Mouse (Mus musculus) hindbrain, embryonic 12.5 days (tissue): ENCODE measurements around the gene Kat7. TPM values are rescaled to one million over a fixed set of nuclear protein-coding genes. Genes with fewer than 3 reads are reported as not detected.

ENCODE experiments used
- ATAC-seq: fragments of 200-750 bp; cut with Nextera tagmentation; 2 replicates; pipeline ENCODE4 v1.8.0; 2017; ENCODE audit warnings: moderate TSS enrichment; ENCODE audit not compliant: low FRiP score
- H3K27ac ChIP-seq: fragments of 300-500 bp; sonication (generic); 2 replicates; pipeline ENCODE4 v1.5.1; 2016; ENCODE audit warnings: mild to moderate bottlenecking
- H3K27me3 ChIP-seq: fragments of 300-500 bp; sonication (generic); 2 replicates; pipeline ENCODE4 v1.6.1; 2016; ENCODE audit warnings: mild to moderate bottlenecking
- H3K36me3 ChIP-seq: fragments of 300-500 bp; sonication (generic); 2 replicates; pipeline ENCODE4 v1.6.1; 2016; ENCODE audit warnings: mild to moderate bottlenecking
- H3K4me1 ChIP-seq: fragments of 300-500 bp; sonication (generic); 2 replicates; pipeline ENCODE4 v1.6.1; 2016
- H3K4me2 ChIP-seq: fragments of 300-500 bp; sonication (generic); replicated peaks from 2 replicates; pipeline ENCODE4 v1.6.1; 2016; ENCODE audit warnings: mild to moderate bottlenecking
- H3K4me3 ChIP-seq: fragments of 300-500 bp; sonication (generic); 2 replicates; pipeline ENCODE4 v1.5.1; 2016; ENCODE audit warnings: mild to moderate bottlenecking
- H3K9ac ChIP-seq: fragments of 300-500 bp; sonication (generic); 2 replicates; pipeline ENCODE4 v1.6.1; 2016; ENCODE audit warnings: mild to moderate bottlenecking, moderate library complexity
- H3K9me3 ChIP-seq: fragments of 300-500 bp; sonication (generic); replicated peaks from 2 replicates; pipeline ENCODE4 v1.6.1; 2016; ENCODE audit warnings: mild to moderate bottlenecking
- WGBS: fragments of 180-500 bp; shearing (Covaris S2); methylation state at CpG from one replicate; pipeline ENCODE4 v1.1.7; 2016; 5-methylcytosine and 5-hydroxymethylcytosine counted together
- polyA plus RNA-seq: library from polyadenylated mRNA; unstranded; fragments of >200 nt; fragmentation: Nextera tagmentation; extraction: Ambion mirVana; gene quantifications from 2 replicates; pipeline ENCODE4 v1.2.1, GENCODE M21; 2016

Gene Kat7
- polyA plus RNA-seq, 1 experiment from 2014 or later: 71.8 TPM

DNA sequence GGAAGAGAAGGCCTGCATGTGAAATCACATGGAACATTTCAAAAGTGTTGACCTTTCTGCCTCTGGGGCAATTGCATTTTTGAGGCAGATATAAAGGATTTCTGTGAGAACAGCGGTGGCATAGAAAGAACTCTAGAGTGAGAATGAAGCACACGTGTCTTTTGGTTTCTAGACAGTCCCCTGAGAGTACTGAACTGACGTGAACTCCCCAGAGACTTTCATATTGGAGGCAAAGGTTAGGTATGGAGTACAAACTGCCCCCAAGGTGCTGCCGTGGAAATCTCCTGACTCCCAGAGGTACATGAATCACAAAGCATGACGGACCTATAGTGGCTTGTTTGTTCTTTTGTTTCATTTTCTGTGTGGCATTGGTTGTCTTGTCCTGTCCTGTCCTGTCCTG is 18.6 kb upstream of the Kat7 start:
- Histone ChIP-seq H3K4me3 (no peak overlapping the region), H3K27ac (no peak overlapping the region), H3K9me3 (no peaks in the 10 kb centered on the region), H3K9ac (no peak overlapping the region), H3K4me2 (no peak overlapping the region), H3K4me1 (peaks cover 4% of the 10 kb centered on the region), H3K27me3 (no peaks in the 10 kb centered on the region; the same call in 1 of the 2 replicates), H3K36me3 (no peaks in the 10 kb centered on the region)
- 66% methylated on average over 5 of the region's 5 CpGs for WGBS
- no peak for ATAC-seq

DNA sequence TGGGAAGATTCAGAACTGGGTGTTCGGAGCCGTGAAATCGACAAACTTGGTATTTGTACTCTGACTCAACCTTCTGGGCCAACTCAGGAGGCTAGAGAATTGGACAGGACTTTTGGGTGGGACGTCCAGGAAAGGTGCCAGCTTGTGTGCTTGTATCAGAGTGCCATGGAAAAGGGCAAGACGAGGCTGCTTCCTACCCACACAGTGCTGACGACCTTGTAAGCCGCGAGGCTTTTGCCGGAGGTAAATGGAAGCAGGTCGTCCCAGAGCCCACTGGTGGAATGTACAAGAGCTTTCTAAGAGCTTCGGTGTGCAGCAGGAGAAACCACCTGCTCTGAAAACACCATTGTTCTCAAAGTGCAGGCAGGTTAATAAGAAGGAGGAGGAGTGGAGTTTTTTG is 16.2 kb upstream of the Kat7 start:
- Histone ChIP-seq H3K36me3 (no peaks in the 10 kb centered on the region), H3K4me3 (no peak overlapping the region), H3K9ac (no peak overlapping the region), H3K9me3 (no peaks in the 10 kb centered on the region), H3K4me2 (no peak overlapping the region), H3K27ac (no peak overlapping the region), H3K4me1 (peaks cover 4% of the 10 kb centered on the region), H3K27me3 (no peaks in the 10 kb centered on the region; the same call in 1 of the 2 replicates)
- ATAC-seq: no peak
- 83% methylated on average over 11 of the region's 11 CpGs for WGBS

DNA sequence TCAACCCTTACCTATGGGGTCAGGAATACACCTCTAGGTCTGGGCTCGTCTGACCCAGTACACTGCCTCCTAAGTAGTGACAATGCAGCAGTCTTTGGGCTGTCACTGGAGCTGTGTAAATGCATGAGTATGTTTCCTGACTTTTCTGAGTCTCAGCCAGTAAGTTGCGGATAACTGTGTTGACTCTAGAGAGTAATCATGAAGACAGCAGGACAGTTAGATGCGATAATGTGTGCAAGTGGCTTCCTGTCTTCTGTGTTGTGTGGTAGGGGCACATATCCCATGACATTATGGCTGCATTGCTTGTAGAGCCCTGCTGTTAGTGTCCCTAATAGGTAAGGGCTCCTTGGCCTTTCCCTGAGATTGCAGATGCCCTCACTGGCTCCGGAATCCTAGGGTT is 15.8 kb upstream of the Kat7 start:
- ATAC-seq: no peak
- Histone ChIP-seq H3K9ac (no peak overlapping the region), H3K27ac (no peak overlapping the region), H3K27me3 (no peaks in the 10 kb centered on the region; the same call in 1 of the 2 replicates), H3K4me2 (no peak overlapping the region), H3K36me3 (no peaks in the 10 kb centered on the region), H3K4me3 (no peak overlapping the region), H3K9me3 (no peaks in the 10 kb centered on the region), H3K4me1 (peaks cover 4% of the 10 kb centered on the region)
- 92% methylated on average over 4 of the region's 4 CpGs for WGBS

DNA sequence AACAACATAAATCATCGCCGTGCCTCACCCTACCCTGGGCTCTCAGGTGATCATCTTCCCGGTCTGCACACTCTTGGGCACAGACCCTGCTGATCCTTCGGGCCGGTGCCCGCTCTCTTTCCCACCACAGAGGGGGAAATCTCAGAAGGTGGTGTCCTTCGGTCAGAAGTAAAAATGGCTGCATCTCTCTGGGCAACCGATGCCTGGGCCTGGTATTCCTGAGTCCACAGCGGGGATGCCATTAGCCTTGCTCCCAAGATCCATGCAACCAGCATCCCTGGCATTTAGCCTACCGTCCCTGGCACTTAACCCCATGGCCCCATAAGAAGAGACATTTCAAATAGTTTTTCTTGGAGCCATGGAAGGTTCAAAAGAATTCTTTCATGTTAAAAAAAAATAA is 14.1 kb upstream of the Kat7 start:
- H3K36me3 ChIP-seq: no peaks in the 10 kb centered on the region
- H3K27ac ChIP-seq: no peak overlapping the region
- peaks cover 4% of the 10 kb centered on the region for H3K4me1 ChIP-seq
- no peak overlapping the region for H3K4me2 ChIP-seq
- no peaks in the 10 kb centered on the region for H3K9me3 ChIP-seq
- H3K27me3 ChIP-seq: no peaks in the 10 kb centered on the region; the same call in 1 of the 2 replicates
- H3K4me3 ChIP-seq: no peak overlapping the region
- no peak overlapping the region for H3K9ac ChIP-seq
- no peak for ATAC-seq
- 52% methylated on average over 10 of the region's 10 CpGs for WGBS

DNA sequence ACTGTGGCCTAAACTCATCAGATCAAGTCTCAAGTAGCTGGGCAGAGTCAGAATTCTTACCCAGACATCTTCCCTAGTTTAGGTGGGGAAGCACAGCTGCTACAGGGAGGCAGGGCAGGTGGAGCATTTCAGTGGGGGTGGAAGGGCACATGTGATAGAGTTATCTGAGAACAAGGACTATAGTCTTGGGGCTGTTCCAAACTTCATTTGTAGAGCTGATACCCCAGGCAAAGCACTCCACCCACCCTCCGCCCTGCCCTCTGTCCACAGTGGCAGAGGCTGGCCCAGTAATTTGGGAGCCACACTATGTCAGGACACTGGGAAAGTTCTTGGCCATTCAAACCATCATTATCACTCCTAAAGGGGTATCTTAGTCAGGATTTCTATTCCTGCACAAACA is 10.0 kb upstream of the Kat7 start:
- ATAC-seq: no peak
- no peak overlapping the region for H3K27ac ChIP-seq
- no peaks in the 10 kb centered on the region for H3K9me3 ChIP-seq
- H3K4me2 ChIP-seq: no peak overlapping the region
- no peak overlapping the region for H3K4me3 ChIP-seq
- H3K36me3 ChIP-seq: no peaks in the 10 kb centered on the region
- peaks cover 4% of the 10 kb centered on the region for H3K4me1 ChIP-seq
- no peaks in the 10 kb centered on the region for H3K27me3 ChIP-seq
- no peak overlapping the region for H3K9ac ChIP-seq
- WGBS: 89% methylated on average over 1 of the region's 1 CpGs

DNA sequence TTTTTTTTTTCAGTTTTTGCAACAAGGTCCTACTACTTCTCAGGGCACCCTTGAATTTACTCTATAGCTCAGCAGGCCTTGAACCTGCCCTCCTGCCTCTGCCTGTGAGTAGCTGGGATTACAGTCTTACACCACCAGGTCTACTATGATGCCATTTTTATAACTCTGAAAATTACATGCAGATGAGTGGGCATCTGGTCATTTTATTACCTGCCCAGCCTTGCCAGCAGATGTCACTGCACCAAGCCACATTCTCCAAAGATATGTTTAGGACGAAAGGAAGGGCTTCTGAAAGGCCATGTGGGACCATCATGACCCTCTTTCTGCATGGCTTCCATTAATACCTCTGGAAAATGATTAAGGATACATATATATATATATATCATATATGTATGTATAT is 9.5 kb upstream of the Kat7 start:
- no peak overlapping the region for H3K27ac ChIP-seq
- WGBS: 44% methylated on average over 1 of the region's 1 CpGs
- no peaks in the 10 kb centered on the region for H3K36me3 ChIP-seq
- H3K4me3 ChIP-seq: no peak overlapping the region
- no peak for ATAC-seq
- peaks cover 4% of the 10 kb centered on the region for H3K4me1 ChIP-seq
- H3K9ac ChIP-seq: no peak overlapping the region
- H3K4me2 ChIP-seq: no peak overlapping the region
- no peaks in the 10 kb centered on the region for H3K9me3 ChIP-seq
- no peaks in the 10 kb centered on the region for H3K27me3 ChIP-seq

DNA sequence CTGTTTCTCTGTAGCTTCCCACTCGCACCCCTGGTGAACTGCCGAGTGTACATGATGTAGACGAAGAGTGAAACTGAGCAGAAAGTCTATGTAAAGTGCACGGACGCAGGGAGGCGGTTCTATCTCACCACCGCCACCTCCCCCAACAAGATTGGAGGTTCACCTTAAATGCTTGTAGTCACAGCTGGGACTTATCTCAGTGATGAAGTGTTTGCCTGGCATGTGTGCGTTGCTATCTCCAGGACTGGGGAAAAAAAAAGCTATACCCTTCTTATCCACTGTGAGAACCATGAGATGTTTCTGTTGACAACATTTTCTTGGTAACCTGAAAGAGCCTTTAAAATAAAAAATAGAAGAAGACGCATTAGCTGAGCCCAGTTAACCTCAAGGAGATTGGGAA is 8.1 kb upstream of the Kat7 start:
- H3K27ac ChIP-seq: no peak overlapping the region
- no peak for ATAC-seq
- no peaks in the 10 kb centered on the region for H3K4me1 ChIP-seq
- H3K9me3 ChIP-seq: no peaks in the 10 kb centered on the region
- no peaks in the 10 kb centered on the region for H3K27me3 ChIP-seq
- H3K36me3 ChIP-seq: no peaks in the 10 kb centered on the region
- H3K4me3 ChIP-seq: no peak overlapping the region
- no peak overlapping the region for H3K4me2 ChIP-seq
- WGBS: 92% methylated on average over 9 of the region's 9 CpGs
- H3K9ac ChIP-seq: no peak overlapping the region

DNA sequence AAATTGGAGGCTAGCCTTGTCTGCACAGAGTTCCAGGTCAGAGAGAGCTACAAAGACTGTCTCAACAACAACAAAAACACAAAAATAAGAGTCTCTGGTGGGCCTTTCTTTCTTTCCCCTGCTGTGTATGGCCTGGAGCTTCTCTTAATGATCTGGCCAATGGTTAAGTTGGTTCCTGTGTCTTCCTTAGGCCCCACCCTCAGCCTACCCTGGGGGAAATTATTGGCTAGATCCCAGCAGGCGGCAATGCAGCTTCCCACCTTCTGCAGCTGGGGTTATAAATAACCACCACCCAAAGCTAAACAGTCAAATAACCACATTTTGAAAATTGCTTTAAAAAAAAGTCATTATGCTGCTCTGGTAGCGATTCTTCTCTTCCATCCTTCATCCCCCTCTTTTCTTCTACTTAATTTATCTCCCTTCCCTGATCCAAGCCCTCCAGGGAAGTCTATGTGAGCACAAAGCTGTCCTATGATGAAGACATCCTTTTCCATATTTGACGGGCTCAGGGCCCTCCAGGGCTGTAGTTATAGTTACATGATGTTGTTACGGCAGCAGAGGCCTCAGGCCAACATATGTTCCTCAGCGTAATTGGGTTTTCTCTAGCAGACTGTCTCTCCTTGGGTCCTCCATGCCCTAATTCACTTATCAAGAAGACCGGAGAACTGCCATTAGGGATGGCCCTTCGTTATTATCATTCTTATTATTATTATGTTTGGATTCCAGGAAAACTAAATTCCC is 5.3 kb upstream of the Kat7 start:
- WGBS: 79% methylated on average over 7 of the region's 7 CpGs
- H3K27ac ChIP-seq: no peak overlapping the region
- no peaks in the 10 kb centered on the region for H3K9me3 ChIP-seq
- no peaks in the 10 kb centered on the region for H3K27me3 ChIP-seq
- no peaks in the 10 kb centered on the region for H3K36me3 ChIP-seq
- H3K4me2 ChIP-seq: no peak overlapping the region
- ATAC-seq: no peak
- no peak overlapping the region for H3K9ac ChIP-seq
- peaks cover 9% of the 10 kb centered on the region for H3K4me1 ChIP-seq
- H3K4me3 ChIP-seq: no peak overlapping the region

DNA sequence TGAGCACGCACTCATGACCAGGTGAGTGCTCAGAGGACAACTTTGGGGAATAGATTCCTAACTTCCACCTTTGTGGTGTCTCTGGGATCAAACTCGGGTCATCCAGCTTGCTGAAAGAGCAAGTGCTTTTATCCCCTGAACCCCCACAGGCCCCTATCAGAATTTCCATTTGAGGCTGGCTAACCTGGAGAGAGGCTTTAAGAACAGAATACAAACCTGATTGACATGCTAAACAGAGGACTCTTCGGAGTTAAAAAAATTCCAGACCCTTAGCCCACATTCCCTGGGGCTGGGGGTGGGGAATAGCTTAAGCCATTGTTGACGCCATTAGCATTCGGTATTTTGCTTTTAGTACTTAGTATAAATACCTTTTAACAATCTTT is 1.4 kb upstream of the Kat7 start:
- Histone ChIP-seq H3K9ac (no peak overlapping the region), H3K36me3 (no peaks in the 10 kb centered on the region), H3K4me1 (peaks cover 21% of the 10 kb centered on the region), H3K27ac (no peak overlapping the region), H3K4me3 (peak overlapping the region; percentile 79; the same call in 1 of the 2 replicates), H3K9me3 (no peaks in the 10 kb centered on the region), H3K4me2 (peak overlapping the region; percentile 76), H3K27me3 (no peaks in the 10 kb centered on the region)
- WGBS: 23% methylated on average over 5 of the region's 5 CpGs
- ATAC-seq: no peak

DNA sequence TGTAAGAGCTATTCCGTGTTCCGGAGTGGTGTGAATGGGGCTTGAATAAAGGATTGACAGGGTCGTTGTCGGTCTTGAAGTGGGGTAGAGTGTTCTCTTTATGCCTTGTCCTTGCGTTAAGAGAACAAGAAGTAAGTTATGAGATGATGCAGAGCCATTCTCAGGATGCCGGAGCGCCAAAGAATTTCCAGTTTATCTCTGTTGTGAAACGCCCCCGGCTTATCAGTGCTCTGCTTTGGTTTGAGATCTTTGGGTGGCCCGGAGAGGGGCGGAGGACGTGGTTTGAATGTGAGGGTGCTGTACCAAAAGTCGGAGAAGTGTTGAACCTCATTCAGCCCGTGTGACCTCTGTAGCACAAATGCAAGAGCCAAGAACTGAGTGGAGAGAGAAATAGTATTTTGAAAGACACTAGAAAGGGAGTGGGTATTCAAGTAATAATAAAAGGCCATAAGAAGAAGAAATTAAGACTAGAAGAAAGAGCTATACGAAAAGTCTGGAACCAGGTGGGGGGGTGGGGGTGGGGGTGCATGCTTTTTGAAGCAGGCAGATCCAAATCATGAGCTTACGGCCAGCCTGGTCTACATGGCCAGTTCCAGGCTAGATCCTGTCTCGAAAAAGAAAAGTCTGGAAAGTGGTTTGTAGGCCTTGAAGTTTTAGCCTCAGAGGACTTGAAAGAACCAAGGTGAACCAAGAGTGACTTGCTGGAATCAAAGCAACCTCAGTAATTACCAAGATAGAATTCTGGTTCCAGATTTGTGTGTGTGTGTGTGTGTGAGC is 790 bp upstream of the Kat7 start:
- H3K9ac ChIP-seq: peak overlapping the region; percentile 64
- H3K9me3 ChIP-seq: no peaks in the 10 kb centered on the region
- 4% methylated on average over 17 of the region's 17 CpGs for WGBS
- H3K4me2 ChIP-seq: peak overlapping the region; percentile 76
- peaks cover 4% of the 10 kb centered on the region; the same call in 1 of the 2 replicates for H3K36me3 ChIP-seq
- ATAC-seq: peak; percentile 7
- H3K4me1 ChIP-seq: peaks cover 21% of the 10 kb centered on the region
- no peaks in the 10 kb centered on the region for H3K27me3 ChIP-seq
- H3K4me3 ChIP-seq: peak overlapping the region; percentile 79
- H3K27ac ChIP-seq: peak overlapping the region; percentile 70; the same call in 1 of the 2 replicates

DNA sequence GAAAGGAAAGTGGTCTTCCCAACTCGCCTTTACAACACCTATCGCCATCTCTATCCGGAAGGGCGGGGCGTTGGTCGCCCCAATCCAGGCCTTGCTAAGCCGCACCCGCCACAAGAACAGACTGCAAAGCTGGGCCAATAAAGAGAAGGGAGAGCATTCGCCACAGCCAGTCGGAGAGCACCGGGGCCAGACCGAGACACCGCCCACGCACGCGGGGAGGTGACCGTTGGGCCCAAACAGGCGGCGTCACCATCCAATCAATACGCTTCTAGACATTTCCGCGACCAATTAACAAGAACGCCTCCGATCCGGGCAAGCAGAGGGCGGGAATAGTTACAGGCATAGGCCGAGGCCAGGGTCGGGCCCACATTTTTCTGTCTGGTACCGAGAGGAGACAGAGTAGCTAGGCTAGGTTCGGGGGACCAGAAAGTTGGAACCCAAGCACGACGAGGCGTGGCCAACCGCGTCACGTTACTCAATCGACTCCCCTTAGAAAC is 488 bp downstream of the Kat7 start:
- Histone ChIP-seq H3K4me3 (peak overlapping the region; percentile 79), H3K36me3 (peaks cover 11% of the 10 kb centered on the region; the same call in 1 of the 2 replicates), H3K9me3 (no peaks in the 10 kb centered on the region), H3K4me1 (peaks cover 21% of the 10 kb centered on the region), H3K27me3 (no peaks in the 10 kb centered on the region), H3K9ac (peak overlapping the region; percentile 85), H3K27ac (peak overlapping the region; percentile 90), H3K4me2 (peak overlapping the region; percentile 80)
- under 1% methylated on average over 37 of the region's 37 CpGs for WGBS
- ATAC-seq: peak; percentile 97

DNA sequence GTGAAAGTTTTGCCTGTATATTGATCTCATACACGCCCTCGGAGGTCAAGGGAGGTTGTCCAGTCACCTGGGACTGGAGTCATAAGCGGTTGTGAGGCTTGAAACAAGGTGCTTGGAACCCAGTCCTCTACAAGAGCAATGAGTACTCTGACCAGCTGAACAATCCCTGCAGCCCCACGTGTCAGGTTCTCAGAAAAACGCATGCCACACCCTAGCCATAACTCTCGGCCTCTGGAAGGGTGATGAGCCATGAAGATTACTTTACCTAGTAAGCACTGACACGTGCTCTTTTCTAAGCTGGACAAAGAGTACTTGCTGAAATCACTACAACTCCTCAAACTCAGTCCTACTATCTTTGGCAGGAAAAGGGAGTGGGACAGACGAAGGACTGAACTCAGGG is 2.5 kb downstream of the Kat7 start:
- 88% methylated on average over 8 of the region's 8 CpGs for WGBS
- H3K4me1 ChIP-seq: peaks cover 21% of the 10 kb centered on the region
- H3K4me2 ChIP-seq: no peak overlapping the region
- H3K9ac ChIP-seq: no peak overlapping the region
- H3K27me3 ChIP-seq: no peaks in the 10 kb centered on the region
- no peak overlapping the region for H3K27ac ChIP-seq
- H3K4me3 ChIP-seq: no peak overlapping the region
- no peaks in the 10 kb centered on the region for H3K9me3 ChIP-seq
- H3K36me3 ChIP-seq: peaks cover 26% of the 10 kb centered on the region
- no peak for ATAC-seq
